Mouse (Mus musculus): ENCODE measurements around the gene Btn1a1. TPM values are rescaled to one million over a fixed set of nuclear protein-coding genes. Genes with fewer than 3 reads are reported as not detected.

Gene Btn1a1
- polyA plus RNA-seq, 1 experiment from 2014 or later: 0.10 TPM

DNA sequence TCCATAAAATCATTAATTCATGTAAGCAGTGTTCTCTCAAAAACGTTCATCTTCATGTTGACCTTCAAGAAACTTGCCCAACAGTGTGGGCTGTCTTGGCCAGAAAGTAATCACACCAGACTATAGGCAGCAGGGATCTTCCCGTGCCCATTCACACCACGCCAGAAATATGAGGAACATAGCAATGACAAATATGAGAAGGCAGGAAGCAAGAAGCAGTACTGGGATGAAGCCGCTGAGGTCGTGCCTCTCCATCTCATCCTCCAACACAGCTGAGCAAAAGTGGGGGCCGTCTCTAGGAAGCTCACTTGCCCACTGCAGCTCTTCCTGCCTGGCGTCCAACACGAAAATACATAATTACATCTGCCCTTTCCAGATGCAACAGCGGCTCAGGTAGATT, 55.1 kb downstream of the Btn1a1 start:
- peaks cover 14% of the 10 kb centered on the region for H3K27me3 ChIP-seq (ENCODE audit: control insufficient read depth, insufficient read depth, low read depth, low read length)
- H3K27ac ChIP-seq (ENCODE audit: low read length): no peak overlapping the region
- H3K36me3 ChIP-seq (ENCODE audit: control insufficient read depth, insufficient read depth, low read length): no peaks in the 10 kb centered on the region
- no peak for ATAC-seq
- H3K4me2 ChIP-seq (ENCODE audit: low read length): no peak overlapping the region
- H3K4me1 ChIP-seq (ENCODE audit: control insufficient read depth, insufficient read depth, low read length): peaks cover 5% of the 10 kb centered on the region; the same call in 1 of the 2 replicates
- WGBS: 75% methylated on average over 9 of the region's 9 CpGs
- H3K9me3 ChIP-seq (replicated peaks; ENCODE audit: control insufficient read depth, low read length, poor library complexity, severe bottlenecking): no peaks in the 10 kb centered on the region
- H3K9ac ChIP-seq (ENCODE audit: low read depth, low read length): no peak overlapping the region
- H3K4me3 ChIP-seq (ENCODE audit: low read depth, low read length): no peak overlapping the region

Other genes with a start within 250 kb of the Btn1a1 start
- not detected in 2 replicates for gene Vmn1r222, start 230.0 kb downstream of the Btn1a1 start, polyA plus RNA-seq (2015; fragmentation: Nextera tagmentation; extraction: Ambion mirVana)
- not detected in 2 replicates for gene Vmn1r223, start 218.8 kb downstream of the Btn1a1 start, polyA plus RNA-seq (2015; fragmentation: Nextera tagmentation; extraction: Ambion mirVana)
- gene Zfp322a, start 96.7 kb downstream of the Btn1a1 start, polyA plus RNA-seq (2015; fragmentation: Nextera tagmentation; extraction: Ambion mirVana): 55.5 and 57.4 TPM in 2 replicates
- 9.1 and 11.0 TPM in 2 replicates for gene Abt1, start 42.0 kb downstream of the Btn1a1 start, polyA plus RNA-seq (2015; fragmentation: Nextera tagmentation; extraction: Ambion mirVana)
- gene Btn2a2, start 23.0 kb upstream of the Btn1a1 start, polyA plus RNA-seq (2015; fragmentation: Nextera tagmentation; extraction: Ambion mirVana): 0.15 TPM in 1 of 2 replicates, not detected in the other
- gene Hist1h4h, start 65.1 kb upstream of the Btn1a1 start, polyA plus RNA-seq (2015; fragmentation: Nextera tagmentation; extraction: Ambion mirVana): 1.5 and 3.0 TPM in 2 replicates
- gene Hist1h2af, start 68.0 kb upstream of the Btn1a1 start, polyA plus RNA-seq (2015; fragmentation: Nextera tagmentation; extraction: Ambion mirVana): not detected in 2 replicates
- not detected in 2 replicates for gene Hist1h3g, start 69.5 kb upstream of the Btn1a1 start, polyA plus RNA-seq (2015; fragmentation: Nextera tagmentation; extraction: Ambion mirVana)
- 0.27 TPM in 1 of 2 replicates, not detected in the other for gene Hist1h2bh, start 77.5 kb upstream of the Btn1a1 start, polyA plus RNA-seq (2015; fragmentation: Nextera tagmentation; extraction: Ambion mirVana)
- gene Hist1h3f, start 78.2 kb upstream of the Btn1a1 start, polyA plus RNA-seq (2015; fragmentation: Nextera tagmentation; extraction: Ambion mirVana): not detected in 2 replicates
- gene Hist1h4f, start 85.7 kb upstream of the Btn1a1 start, polyA plus RNA-seq (2015; fragmentation: Nextera tagmentation; extraction: Ambion mirVana): not detected in 2 replicates
- 0.07 TPM in 1 of 2 replicates, not detected in the other for gene Hist1h1d, start 87.4 kb upstream of the Btn1a1 start, polyA plus RNA-seq (2015; fragmentation: Nextera tagmentation; extraction: Ambion mirVana)
- gene Hist1h3e, start 96.5 kb upstream of the Btn1a1 start, polyA plus RNA-seq (2015; fragmentation: Nextera tagmentation; extraction: Ambion mirVana): 1.0 and 1.4 TPM in 2 replicates
- gene Hist1h2ae, start 105.3 kb upstream of the Btn1a1 start, polyA plus RNA-seq (2015; fragmentation: Nextera tagmentation; extraction: Ambion mirVana): 7.7 and 11.6 TPM in 2 replicates
- 0.36 and 0.86 TPM in 2 replicates for gene Hist1h2bg, start 105.5 kb upstream of the Btn1a1 start, polyA plus RNA-seq (2015; fragmentation: Nextera tagmentation; extraction: Ambion mirVana)
- not detected in 2 replicates for gene Hist1h2bf, start 108.3 kb upstream of the Btn1a1 start, polyA plus RNA-seq (2015; fragmentation: Nextera tagmentation; extraction: Ambion mirVana)
- gene Hist1h2ad, start 108.5 kb upstream of the Btn1a1 start, polyA plus RNA-seq (2015; fragmentation: Nextera tagmentation; extraction: Ambion mirVana): not detected in 2 replicates
- gene Hist1h3d, start 109.9 kb upstream of the Btn1a1 start, polyA plus RNA-seq (2015; fragmentation: Nextera tagmentation; extraction: Ambion mirVana): 0.53 and 0.60 TPM in 2 replicates
- 21.8 and 27.6 TPM in 2 replicates for gene Hist1h4d, start 115.7 kb upstream of the Btn1a1 start, polyA plus RNA-seq (2015; fragmentation: Nextera tagmentation; extraction: Ambion mirVana)
- gene Hist1h2be, start 155.2 kb upstream of the Btn1a1 start, polyA plus RNA-seq (2015; fragmentation: Nextera tagmentation; extraction: Ambion mirVana): 1.0 and 1.4 TPM in 2 replicates
- gene Hist1h1e, start 156.7 kb upstream of the Btn1a1 start, polyA plus RNA-seq (2015; fragmentation: Nextera tagmentation; extraction: Ambion mirVana): 3.3 and 4.4 TPM in 2 replicates
- 0.23 and 0.32 TPM in 2 replicates for gene Hist1h2ac, start 218.0 kb upstream of the Btn1a1 start, polyA plus RNA-seq (2015; fragmentation: Nextera tagmentation; extraction: Ambion mirVana)
- 14.9 and 17.1 TPM in 2 replicates for gene Hist1h2bc, start 218.3 kb upstream of the Btn1a1 start, polyA plus RNA-seq (2015; fragmentation: Nextera tagmentation; extraction: Ambion mirVana)
- not detected in 2 replicates for gene Hist1h1t, start 229.9 kb upstream of the Btn1a1 start, polyA plus RNA-seq (2015; fragmentation: Nextera tagmentation; extraction: Ambion mirVana)
- gene Hist1h4c, start 232.6 kb upstream of the Btn1a1 start, polyA plus RNA-seq (2015; fragmentation: Nextera tagmentation; extraction: Ambion mirVana): 1.8 and 3.2 TPM in 2 replicates
- 2.8 and 3.8 TPM in 2 replicates for gene Hfe, start 245.0 kb upstream of the Btn1a1 start, polyA plus RNA-seq (2015; fragmentation: Nextera tagmentation; extraction: Ambion mirVana)

All from midbrain, embryonic 16.5 days (tissue).